Mouse (Mus musculus) layer of hippocampus, adult 2 months (tissue): ENCODE measurements at regions not wholly inside any gene's neighbourhood (a gene's known extent, or its start where the extent isn't known, plus 50 kb on each side); places are given as distances from the start of the nearest gene placed in this dataset.

Source experiments
- DNase-seq, 2 experiments: peaks; one replicate each; pipeline ENCODE4 v3.0.0; 2022; ENCODE audit warnings: low spot score in 2 of 2
- H3K27ac ChIP-seq: fragments of 200-600 bp; 2 replicates; pipeline ENCODE4 v1.8.1; 2022
- H3K4me3 ChIP-seq: fragments of 200-600 bp; 2 replicates; pipeline ENCODE4 v1.8.1; 2022; ENCODE audit warnings: mild to moderate bottlenecking
- CTCF ChIP-seq: fragments of 200-600 bp; conservative IDR thresholded peaks from 2 replicates; pipeline ENCODE4 v1.8.1; 2022; ENCODE audit warnings: antibody characterized with exemption, mild to moderate bottlenecking, moderate library complexity

- no peak for DNase-seq
- TF ChIP-seq CTCF = no peak
- Histone ChIP-seq H3K27ac (no peak overlapping the region), H3K4me3 (no peak overlapping the region)
These were observed 106.0 kb upstream of the Pmepa1 start for GRCm38 (mm10) chr2:173382176-173382813.

- Histone ChIP-seq H3K27ac (no peak overlapping the region), H3K4me3 (no peak overlapping the region)
- no peak for DNase-seq
- TF ChIP-seq CTCF = no peak
These were observed 108.7 kb upstream of the Pmepa1 start for GRCm38 (mm10) chr2:173384935-173385586.

GRCm38 (mm10) chr2:173385722-173386141 is 109.4 kb upstream of the Pmepa1 start:
- DNase-seq = no peak
- no peak for TF ChIP-seq CTCF
- H3K27ac ChIP-seq = no peak overlapping the region
- H3K4me3 ChIP-seq = no peak overlapping the region

DNA sequence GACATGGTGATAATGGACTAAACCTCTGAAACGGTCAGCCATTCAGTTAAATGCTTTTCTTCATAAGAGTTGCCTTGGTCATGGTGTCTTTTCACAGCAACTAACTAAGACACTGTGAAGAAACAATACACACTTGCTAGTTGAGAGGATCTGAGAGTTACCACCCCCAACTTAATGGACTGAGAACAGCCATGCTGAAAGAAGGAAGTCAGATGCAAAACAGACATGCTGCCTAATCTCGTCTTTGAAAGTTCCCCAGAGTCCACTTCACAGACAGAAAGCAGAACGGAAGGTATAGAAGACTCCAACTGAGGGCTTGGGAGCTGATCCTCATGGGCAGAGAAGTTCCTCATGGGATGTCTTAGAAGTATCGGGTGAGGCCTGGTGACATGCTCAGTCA is 111.8 kb upstream of the Pmepa1 start:
- no peak for TF ChIP-seq CTCF
- Histone ChIP-seq H3K27ac (no peak overlapping the region), H3K4me3 (no peak overlapping the region)
- DNase-seq = no peak

GRCm38 (mm10) chr2:173392557-173393323 is 116.4 kb upstream of the Pmepa1 start:
- no peak overlapping the region for H3K27ac ChIP-seq
- H3K4me3 ChIP-seq = no peak overlapping the region
- no peak for DNase-seq
- no peak for TF ChIP-seq CTCF

DNA sequence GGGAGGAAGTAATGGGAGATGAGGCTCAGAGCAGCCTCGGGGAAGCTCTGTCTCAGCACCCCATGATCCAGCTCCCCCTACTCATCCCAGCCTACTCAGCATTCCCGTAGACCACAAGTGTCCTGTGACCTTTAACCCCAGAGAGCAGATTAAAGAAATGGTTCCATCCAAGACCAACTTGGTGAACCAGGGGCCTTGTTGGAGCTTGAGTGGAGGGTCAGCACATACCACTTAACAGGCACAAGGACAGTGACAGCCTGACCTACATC is 116.9 kb upstream of the Pmepa1 start:
- DNase-seq = no peak

DNA sequence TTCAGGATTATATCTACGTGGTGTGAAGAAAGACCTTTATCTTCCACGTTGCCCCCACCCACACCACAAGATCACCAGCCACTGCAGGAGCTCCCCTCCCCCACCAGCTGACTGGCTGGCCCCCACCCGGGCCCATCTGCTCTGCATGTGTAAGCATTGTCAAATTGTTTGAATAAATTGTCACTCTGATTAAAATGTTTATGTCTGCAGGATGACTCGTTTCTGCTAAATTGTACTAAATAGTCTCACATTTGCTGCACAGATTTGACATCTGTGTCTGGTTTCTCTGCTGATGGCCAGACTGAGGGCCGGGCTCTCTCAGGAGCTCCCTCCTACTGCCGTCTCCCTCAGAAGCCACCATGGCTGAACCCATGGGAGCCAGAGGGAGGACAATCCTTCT is 119.2 kb upstream of the Pmepa1 start:
- no peak overlapping the region for H3K27ac ChIP-seq
- TF ChIP-seq CTCF = no peak
- no peak for DNase-seq
- H3K4me3 ChIP-seq = no peak overlapping the region

More for the DNA sequence above, 116.9 kb upstream of the Pmepa1 start:
- Histone ChIP-seq H3K4me3 (no peak overlapping the region), H3K27ac (no peak overlapping the region)
- TF ChIP-seq CTCF = no peak

DNA sequence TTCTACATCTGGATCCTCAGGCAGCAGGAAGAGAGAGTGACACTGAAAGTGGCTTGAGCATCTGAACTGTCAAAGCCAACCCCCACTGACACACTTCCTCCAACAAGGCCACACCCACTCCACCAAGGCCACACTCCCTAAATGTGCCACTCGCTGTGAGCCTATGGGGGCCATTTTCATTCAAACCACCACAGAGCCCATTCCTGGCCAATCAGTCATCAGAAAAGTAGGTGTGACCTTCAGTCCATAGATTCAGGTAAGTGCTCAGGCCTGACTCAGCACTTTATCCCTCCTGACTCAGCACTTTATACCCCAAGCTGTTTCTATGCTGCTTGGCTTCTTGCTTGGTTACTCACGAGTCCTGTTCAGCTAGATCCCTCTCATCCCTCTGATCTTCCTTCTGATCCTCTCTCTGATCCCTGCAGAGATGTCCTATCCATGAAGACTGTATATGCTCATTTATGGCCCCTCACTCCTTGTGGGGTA is 121.6 kb upstream of the Pmepa1 start:
- no peak for TF ChIP-seq CTCF

GRCm38 (mm10) chr2:173405629-173406028 is 116.8 kb upstream of the 1700021F07Rik start:
- H3K27ac ChIP-seq = no peak overlapping the region
- H3K4me3 ChIP-seq = no peak overlapping the region
- DNase-seq = no peak
- TF ChIP-seq CTCF = no peak

More for the DNA sequence above, 121.6 kb upstream of the Pmepa1 start:
- DNase-seq = no peak
- no peak overlapping the region for H3K27ac ChIP-seq
- H3K4me3 ChIP-seq = no peak overlapping the region

- no peak for TF ChIP-seq CTCF
- Histone ChIP-seq H3K27ac (no peak overlapping the region), H3K4me3 (no peak overlapping the region)
- peak; percentile 21 to 37 for DNase-seq
These were observed 115.9 kb upstream of the 1700021F07Rik start for GRCm38 (mm10) chr2:173406344-173407094.

- TF ChIP-seq CTCF = no peak
- Histone ChIP-seq H3K4me3 (no peak overlapping the region), H3K27ac (no peak overlapping the region)
- no peak for DNase-seq
These were observed 115.3 kb upstream of the 1700021F07Rik start for GRCm38 (mm10) chr2:173407133-173407532.

DNA sequence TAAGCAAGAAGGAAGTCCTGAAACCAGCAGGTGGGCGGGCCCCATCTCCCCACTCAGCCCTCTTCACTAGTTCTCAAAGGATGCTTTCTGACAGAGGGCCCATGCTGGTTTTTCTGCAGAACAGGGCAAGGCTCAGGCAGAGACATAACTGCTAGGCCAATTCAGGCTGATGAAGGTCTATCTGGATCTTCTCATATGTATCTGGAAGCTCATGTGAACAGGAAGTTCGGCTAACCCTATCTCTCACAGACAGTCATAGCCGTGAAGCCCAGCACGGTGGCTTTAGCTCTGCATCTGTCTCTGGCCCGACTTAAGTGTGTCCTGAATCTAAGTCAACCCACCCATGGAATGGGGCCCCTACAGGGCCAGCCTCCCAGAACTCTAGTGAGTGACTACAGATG is 113.7 kb upstream of the 1700021F07Rik start:
- DNase-seq = no peak
- no peak for TF ChIP-seq CTCF
- no peak overlapping the region for H3K27ac ChIP-seq
- no peak overlapping the region for H3K4me3 ChIP-seq

- H3K27ac ChIP-seq = no peak overlapping the region
- no peak overlapping the region for H3K4me3 ChIP-seq
- no peak for TF ChIP-seq CTCF
- DNase-seq = no peak
These were observed 113.0 kb upstream of the 1700021F07Rik start for GRCm38 (mm10) chr2:173409433-173409832.
